9 mouse cellular contexts compared by ENCODE assay signal in the genomic region with DNA sequence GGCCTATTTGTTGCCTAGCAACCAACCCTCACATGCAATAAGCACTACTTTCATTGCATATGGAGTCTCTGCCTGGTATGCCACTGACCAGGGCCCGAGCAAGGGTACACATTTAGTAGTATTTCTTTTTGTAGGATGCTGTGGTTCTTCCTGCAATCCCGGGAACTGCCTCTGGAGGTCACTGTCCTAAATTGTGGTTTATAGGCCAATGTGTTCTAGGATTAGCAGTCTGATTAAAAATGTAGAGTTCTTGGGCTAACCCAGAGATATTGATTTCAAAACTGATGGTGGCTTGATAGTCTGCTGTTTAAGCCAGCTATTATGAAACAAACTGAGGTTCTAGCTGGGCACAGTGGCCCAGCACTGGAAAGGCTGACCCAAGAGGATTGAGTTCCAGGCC. TPM values are rescaled to one million over a fixed set of nuclear protein-coding genes. Genes with fewer than 3 reads are reported as not detected.
DNase-seq lines count a peak whose midpoint lies in the region; ATAC-seq and TF ChIP-seq lines count a peak whose summit lies in the region.
"Had no signal": no experiment of that assay in that cellular context is flagged by ENCODE, and none has a peak within 500 bp of the region (broad histone marks: within the 10 kb centered on the region; RNA-seq: fewer than 3 reads in every experiment).

No protein-coding gene starts in this region.

- no peaks in the 10 kb centered on the region for H3K27me3 ChIP-seq in lung, embryonic 14.5 days (ENCODE audit: insufficient read depth, low read length)

- DNase-seq in adrenal gland, adult (ENCODE audit: inconsistent age in 2 of 2, low spot score in 1 of 2): peak; percentile 57 to 84
- DNase-seq in adrenal gland, adult 8-10 months: no peak
- peak; percentile 36 for DNase-seq in ovary, postnatal 14 days (ENCODE audit: low spot score)
- no peak for DNase-seq in ovary, adult 18-20 months (ENCODE audit: low spot score)
- peak; percentile 78 to 87 for DNase-seq in cerebellum, postnatal 14 days
- DNase-seq in kidney, adult 9 months: peak; percentile 70
- DNase-seq in lung, embryonic 14.5 days: peak; percentile 80
- peak; percentile 44 to 78 for DNase-seq in spleen, postnatal 10 days (ENCODE audit: low spot score in 2 of 2)

- H3K36me3 ChIP-seq in lung, embryonic 14.5 days (ENCODE audit: insufficient read depth): no peaks in the 10 kb centered on the region
- H3K36me3 ChIP-seq: heart, embryonic 13.5 days had no signal

- H3K4me2 ChIP-seq in lung, embryonic 14.5 days: no peak overlapping the region
- H3K4me2 ChIP-seq: heart, embryonic 13.5 days had no signal

- 18% methylated on average over 2 of the region's 2 CpGs for WGBS in lung, embryonic 14.5 days

- no peaks in the 10 kb centered on the region for H3K4me1 ChIP-seq in lung, embryonic 14.5 days (ENCODE audit: insufficient read depth)
- H3K4me1 ChIP-seq: heart, embryonic 13.5 days had no signal

- TF ChIP-seq CTCF in lung, embryonic 14.5 days (IDR thresholded peaks at IDR 0.05; ENCODE audit: low read depth): peak; percentile 59

- no peak overlapping the region for H3K4me3 ChIP-seq in lung, embryonic 14.5 days (ENCODE audit: low read depth, low read length)
- H3K4me3 ChIP-seq: heart, embryonic 13.5 days had no signal

- H3K27ac ChIP-seq in lung, embryonic 14.5 days (ENCODE audit: low read depth): no peak overlapping the region
- H3K27ac ChIP-seq: heart, embryonic 13.5 days had no signal

- no peaks in the 10 kb centered on the region for H3K9me3 ChIP-seq in lung, embryonic 14.5 days (ENCODE audit: low read depth, low read length)
- H3K9me3 ChIP-seq: heart, embryonic 13.5 days had no signal

- no peak overlapping the region for H3K9ac ChIP-seq in lung, embryonic 14.5 days
- H3K9ac ChIP-seq: heart, embryonic 13.5 days had no signal

- ATAC-seq in lung, embryonic 14.5 days (ENCODE audit: insufficient read depth): no peak

RNA-seq across cellular contexts. Expression of gene Edrf1, which starts 4.9 kb away (rescaled TPM):
- 10 to 100 TPM; 17.2 to 27.1 (median 19.8) TPM for total RNA-seq in adrenal gland, adult 8-10 months (2022)
- polyA plus RNA-seq in lung, embryonic 14.5 days (2014; fragmentation: Nextera tagmentation; extraction: Ambion mirVana): 22.8 and 25.0 TPM in 2 replicates

RNA-seq across cellular contexts. Expression of gene Tex36, which starts 30.5 kb away (rescaled TPM):
- total RNA-seq in adrenal gland, adult 8-10 months (2022): not detected
- 0.32 TPM in 1 of 2 replicates, not detected in the other for polyA plus RNA-seq in lung, embryonic 14.5 days (2014; fragmentation: Nextera tagmentation; extraction: Ambion mirVana)
- polyA plus RNA-seq: heart, embryonic 13.5 days had no signal

RNA-seq across cellular contexts. Expression of gene Mmp21, which starts 47.4 kb away (rescaled TPM):
- total RNA-seq in adrenal gland, adult 8-10 months (2022): not detected
- 0.11 and 0.14 TPM in 2 replicates for polyA plus RNA-seq in lung, embryonic 14.5 days (2014; fragmentation: Nextera tagmentation; extraction: Ambion mirVana)
- polyA plus RNA-seq: heart, embryonic 13.5 days had no signal

Comparison
In these comparisons a context has a peak if more than half of its experiments do, and no peak if none do; other contexts are left out.
1. DNase-seq: peak in adrenal gland, adult (2 of 2), ovary, postnatal 14 days (single experiment), cerebellum, postnatal 14 days (2 of 2), kidney, adult 9 months (single experiment), lung, embryonic 14.5 days (single experiment) and spleen, postnatal 10 days (2 of 2); none in adrenal gland, adult 8-10 months (single experiment) and ovary, adult 18-20 months (single experiment).